Mouse (Mus musculus) hindbrain, embryonic 12.5 days (tissue): ENCODE data around the gene Cd200r1. TPM values are rescaled to one million over a fixed set of nuclear protein-coding genes. Genes with fewer than 3 reads are reported as not detected.

Source experiments
- ATAC-seq: fragments of 200-750 bp; cut with Nextera tagmentation; 2 replicates; pipeline ENCODE4 v1.8.0; 2017; ENCODE audit warnings: moderate TSS enrichment; ENCODE audit not compliant: low FRiP score
- H3K27ac ChIP-seq: fragments of 300-500 bp; sonication (generic); 2 replicates; pipeline ENCODE4 v1.5.1; 2016; ENCODE audit warnings: mild to moderate bottlenecking
- H3K27me3 ChIP-seq: fragments of 300-500 bp; sonication (generic); 2 replicates; pipeline ENCODE4 v1.6.1; 2016; ENCODE audit warnings: mild to moderate bottlenecking
- H3K36me3 ChIP-seq: fragments of 300-500 bp; sonication (generic); 2 replicates; pipeline ENCODE4 v1.6.1; 2016; ENCODE audit warnings: mild to moderate bottlenecking
- H3K4me1 ChIP-seq: fragments of 300-500 bp; sonication (generic); 2 replicates; pipeline ENCODE4 v1.6.1; 2016
- H3K4me2 ChIP-seq: fragments of 300-500 bp; sonication (generic); replicated peaks from 2 replicates; pipeline ENCODE4 v1.6.1; 2016; ENCODE audit warnings: mild to moderate bottlenecking
- H3K4me3 ChIP-seq: fragments of 300-500 bp; sonication (generic); 2 replicates; pipeline ENCODE4 v1.5.1; 2016; ENCODE audit warnings: mild to moderate bottlenecking
- H3K9ac ChIP-seq: fragments of 300-500 bp; sonication (generic); 2 replicates; pipeline ENCODE4 v1.6.1; 2016; ENCODE audit warnings: mild to moderate bottlenecking, moderate library complexity
- H3K9me3 ChIP-seq: fragments of 300-500 bp; sonication (generic); replicated peaks from 2 replicates; pipeline ENCODE4 v1.6.1; 2016; ENCODE audit warnings: mild to moderate bottlenecking
- WGBS: fragments of 180-500 bp; shearing (Covaris S2); methylation state at CpG from one replicate; pipeline ENCODE4 v1.1.7; 2016; 5-methylcytosine and 5-hydroxymethylcytosine counted together
- polyA plus RNA-seq: library from polyadenylated mRNA; unstranded; fragments of >200 nt; fragmentation: Nextera tagmentation; extraction: Ambion mirVana; gene quantifications from 2 replicates; pipeline ENCODE4 v1.2.1, GENCODE M21; 2016

Gene Cd200r1
- 0.52 and 0.96 TPM in 2 replicates for polyA plus RNA-seq

DNA sequence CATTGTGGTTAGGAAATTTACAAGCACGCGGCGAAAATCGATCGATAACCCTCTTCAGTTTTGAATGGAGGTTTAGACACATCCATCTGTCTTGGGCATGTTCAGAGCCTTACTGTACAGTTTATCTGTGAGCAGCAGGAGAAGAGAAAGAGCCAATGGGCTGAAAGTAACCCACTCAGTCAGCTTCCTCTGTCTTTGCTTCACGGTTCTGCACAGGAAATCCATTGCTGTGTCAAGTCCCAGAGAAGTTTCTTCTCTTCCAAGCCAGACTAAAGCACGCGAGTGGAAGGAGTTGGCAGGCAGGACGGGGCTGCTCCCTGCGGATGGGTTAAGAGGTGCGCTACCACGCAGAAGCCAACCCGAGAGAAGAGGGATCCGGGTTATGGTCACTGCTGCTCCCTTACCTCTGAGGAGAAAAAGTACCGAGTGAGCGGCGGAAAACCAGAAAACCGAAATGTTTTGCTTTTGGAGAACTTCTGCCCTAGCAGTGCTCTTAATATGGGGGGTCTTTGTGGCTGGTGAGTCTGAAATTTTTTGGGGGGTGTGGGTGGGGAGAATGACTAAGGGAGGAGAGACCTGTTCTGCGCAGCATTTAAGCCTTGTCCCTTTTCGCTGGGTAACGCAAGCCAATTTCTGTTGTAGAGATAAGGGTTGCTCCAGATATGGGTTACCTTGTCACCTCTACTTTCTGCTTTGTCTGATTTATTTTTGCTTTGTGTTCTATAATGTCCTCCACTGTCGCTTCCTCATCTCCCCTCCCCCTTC, at the start of gene Cd200r1:
Gene Cd200r1 (plus strand): TSS at position 182 of the 765 bp plus-strand sequence.
- 81% methylated on average over 22 of the region's 22 CpGs for WGBS
- Histone ChIP-seq H3K36me3 (no peaks in the 10 kb centered on the region), H3K9ac (no peak within 1 kb of the TSS), H3K27me3 (no peaks in the 10 kb centered on the region), H3K4me1 (no peaks in the 10 kb centered on the region), H3K27ac (no peak within 1 kb of the TSS), H3K4me2 (no peak within 1 kb of the TSS), H3K4me3 (no peak within 1 kb of the TSS), H3K9me3 (no peaks in the 10 kb centered on the region)
- no peak for ATAC-seq

- Histone ChIP-seq H3K9me3 (no peaks in the 10 kb centered on the region), H3K4me3 (no peak overlapping the region), H3K27ac (peak overlapping the region; percentile 52; the same call in 1 of the 2 replicates), H3K4me1 (peaks cover 9% of the 10 kb centered on the region), H3K4me2 (no peak overlapping the region), H3K27me3 (no peaks in the 10 kb centered on the region), H3K9ac (no peak overlapping the region), H3K36me3 (peaks cover 9% of the 10 kb centered on the region; the same call in 1 of the 2 replicates)
- 36% methylated on average over 10 of the region's 10 CpGs for WGBS
- peak; percentile 63 for ATAC-seq
These were observed 49.0 kb upstream of the Cd200r1 start for GRCm38 (mm10) chr16:44716305-44717140.

GRCm38 (mm10) chr16:44717141-44717634, 48.3 kb upstream of the Cd200r1 start:
- 82% methylated on average over 2 of the region's 2 CpGs for WGBS
- Histone ChIP-seq H3K36me3 (peaks cover 9% of the 10 kb centered on the region; the same call in 1 of the 2 replicates), H3K4me2 (no peak overlapping the region), H3K4me1 (peaks cover 9% of the 10 kb centered on the region), H3K9ac (no peak overlapping the region), H3K27me3 (no peaks in the 10 kb centered on the region), H3K27ac (peak overlapping the region; percentile 67), H3K9me3 (no peaks in the 10 kb centered on the region), H3K4me3 (no peak overlapping the region)
- peak; percentile 54 for ATAC-seq

GRCm38 (mm10) chr16:44717838-44718237, 47.7 kb upstream of the Cd200r1 start:
- Histone ChIP-seq H3K36me3 (peaks cover 9% of the 10 kb centered on the region; the same call in 1 of the 2 replicates), H3K4me3 (no peak overlapping the region), H3K9me3 (no peaks in the 10 kb centered on the region), H3K27me3 (no peaks in the 10 kb centered on the region), H3K27ac (no peak overlapping the region), H3K4me1 (peaks cover 9% of the 10 kb centered on the region), H3K4me2 (no peak overlapping the region), H3K9ac (no peak overlapping the region)
- WGBS = 89% methylated on average over 2 of the region's 2 CpGs
- ATAC-seq = no peak

GRCm38 (mm10) chr16:44719349-44719748, 46.2 kb upstream of the Cd200r1 start:
- no peak for ATAC-seq
- H3K9me3 ChIP-seq = no peaks in the 10 kb centered on the region
- H3K27ac ChIP-seq = no peak overlapping the region
- H3K36me3 ChIP-seq = peaks cover 9% of the 10 kb centered on the region; the same call in 1 of the 2 replicates
- H3K27me3 ChIP-seq = no peaks in the 10 kb centered on the region
- peaks cover 14% of the 10 kb centered on the region for H3K4me1 ChIP-seq
- no peak overlapping the region for H3K4me2 ChIP-seq
- H3K4me3 ChIP-seq = no peak overlapping the region
- no peak overlapping the region for H3K9ac ChIP-seq
- WGBS = 81% methylated on average over 7 of the region's 7 CpGs

GRCm38 (mm10) chr16:44720518-44720917, 45.0 kb upstream of the Cd200r1 start:
- Histone ChIP-seq H3K4me1 (peaks cover 18% of the 10 kb centered on the region), H3K36me3 (peaks cover 9% of the 10 kb centered on the region; the same call in 1 of the 2 replicates), H3K4me3 (no peak overlapping the region), H3K27me3 (no peaks in the 10 kb centered on the region), H3K9me3 (no peaks in the 10 kb centered on the region), H3K9ac (no peak overlapping the region), H3K27ac (no peak overlapping the region), H3K4me2 (no peak overlapping the region)
- ATAC-seq = no peak
- 71% methylated on average over 3 of the region's 3 CpGs for WGBS

DNA sequence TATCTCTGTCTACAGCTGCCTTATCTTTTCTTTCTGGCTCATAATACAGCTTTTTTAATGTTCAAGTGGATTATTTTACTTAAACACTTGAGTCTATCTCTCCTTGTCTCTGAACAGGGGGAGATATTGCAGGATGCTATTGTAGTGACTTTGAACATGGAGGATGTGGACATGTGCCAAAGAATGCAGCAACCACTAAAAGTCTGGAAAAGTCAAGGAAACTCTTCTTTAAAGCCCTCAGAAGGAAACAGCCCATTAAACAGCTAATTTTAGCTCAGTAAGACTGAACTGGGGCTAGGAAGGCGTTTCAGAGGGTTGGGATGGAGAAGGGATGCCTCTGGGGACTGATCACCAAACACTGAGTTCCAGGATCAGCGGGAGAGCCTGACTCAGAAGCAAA, 42.9 kb upstream of the Cd200r1 start:
- Histone ChIP-seq H3K4me2 (no peak overlapping the region), H3K4me3 (no peak overlapping the region), H3K4me1 (peaks cover 15% of the 10 kb centered on the region), H3K9ac (no peak overlapping the region), H3K27ac (no peak overlapping the region), H3K9me3 (no peaks in the 10 kb centered on the region), H3K27me3 (no peaks in the 10 kb centered on the region), H3K36me3 (peaks cover 9% of the 10 kb centered on the region; the same call in 1 of the 2 replicates)
- ATAC-seq = no peak
- WGBS = 94% methylated on average over 2 of the region's 2 CpGs

DNA sequence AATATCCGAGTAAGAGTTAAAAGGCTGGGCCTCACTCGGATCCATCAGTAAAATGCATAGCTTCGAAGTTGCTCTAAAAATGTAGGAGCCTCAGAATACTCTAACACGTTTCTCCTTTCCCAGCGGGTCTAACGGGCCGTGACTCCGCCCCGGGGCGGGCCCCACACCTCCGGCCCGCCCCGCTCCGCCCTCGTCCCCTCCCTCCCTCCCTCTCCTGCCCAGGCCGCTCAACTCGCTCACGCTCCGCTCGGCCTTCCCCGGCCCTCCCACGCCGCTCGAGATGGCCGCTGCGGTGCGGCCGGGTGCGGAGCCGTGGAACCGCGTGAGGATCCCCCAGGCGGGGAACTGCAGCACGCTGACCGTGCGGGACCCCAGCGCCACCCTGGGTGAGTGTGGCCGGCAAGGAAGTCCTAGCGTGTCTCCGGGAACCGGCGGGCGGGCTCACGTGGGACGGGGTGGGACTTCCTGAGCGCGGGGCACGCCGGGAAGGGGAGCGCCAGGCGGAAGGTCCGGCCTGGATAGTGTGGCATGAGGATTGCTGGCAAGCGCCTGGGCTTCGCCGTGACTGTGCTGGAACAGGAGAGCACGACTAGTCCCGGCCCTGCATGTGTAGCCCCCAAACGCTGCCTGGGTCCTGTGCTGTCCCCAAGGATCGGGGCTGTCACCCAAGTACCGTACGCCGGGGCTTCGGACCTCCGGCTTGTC, 41.3 kb upstream of the Cd200r1 start, which contains the start of gene Nepro:
Gene Nepro (plus strand): TSS at position 219 of the 705 bp plus-strand sequence.
- H3K27ac ChIP-seq = peak within 1 kb of the TSS; percentile 91
- peak within 1 kb of the TSS; percentile 75 for H3K4me2 ChIP-seq
- peak; percentile 98 for ATAC-seq
- no peaks in the 10 kb centered on the region for H3K27me3 ChIP-seq
- no peaks in the 10 kb centered on the region for H3K9me3 ChIP-seq
- H3K9ac ChIP-seq = peak within 1 kb of the TSS; percentile 84
- under 1% methylated on average over 60 of the region's 64 CpGs for WGBS
- H3K36me3 ChIP-seq = peaks cover 11% of the 10 kb centered on the region; the same call in 1 of the 2 replicates
- H3K4me3 ChIP-seq = peak within 1 kb of the TSS; percentile 81
- peaks cover 15% of the 10 kb centered on the region for H3K4me1 ChIP-seq

GRCm38 (mm10) chr16:44724847-44725246, 40.7 kb upstream of the Cd200r1 start:
- Histone ChIP-seq H3K4me3 (peak overlapping the region; percentile 81), H3K4me2 (peak overlapping the region; percentile 75), H3K36me3 (peaks cover 14% of the 10 kb centered on the region; the same call in 1 of the 2 replicates), H3K27ac (peak overlapping the region; percentile 91), H3K27me3 (no peaks in the 10 kb centered on the region), H3K4me1 (peaks cover 15% of the 10 kb centered on the region), H3K9me3 (no peaks in the 10 kb centered on the region), H3K9ac (peak overlapping the region; percentile 84)
- under 1% methylated on average over 14 of the region's 14 CpGs for WGBS
- peak; percentile 38 for ATAC-seq

DNA sequence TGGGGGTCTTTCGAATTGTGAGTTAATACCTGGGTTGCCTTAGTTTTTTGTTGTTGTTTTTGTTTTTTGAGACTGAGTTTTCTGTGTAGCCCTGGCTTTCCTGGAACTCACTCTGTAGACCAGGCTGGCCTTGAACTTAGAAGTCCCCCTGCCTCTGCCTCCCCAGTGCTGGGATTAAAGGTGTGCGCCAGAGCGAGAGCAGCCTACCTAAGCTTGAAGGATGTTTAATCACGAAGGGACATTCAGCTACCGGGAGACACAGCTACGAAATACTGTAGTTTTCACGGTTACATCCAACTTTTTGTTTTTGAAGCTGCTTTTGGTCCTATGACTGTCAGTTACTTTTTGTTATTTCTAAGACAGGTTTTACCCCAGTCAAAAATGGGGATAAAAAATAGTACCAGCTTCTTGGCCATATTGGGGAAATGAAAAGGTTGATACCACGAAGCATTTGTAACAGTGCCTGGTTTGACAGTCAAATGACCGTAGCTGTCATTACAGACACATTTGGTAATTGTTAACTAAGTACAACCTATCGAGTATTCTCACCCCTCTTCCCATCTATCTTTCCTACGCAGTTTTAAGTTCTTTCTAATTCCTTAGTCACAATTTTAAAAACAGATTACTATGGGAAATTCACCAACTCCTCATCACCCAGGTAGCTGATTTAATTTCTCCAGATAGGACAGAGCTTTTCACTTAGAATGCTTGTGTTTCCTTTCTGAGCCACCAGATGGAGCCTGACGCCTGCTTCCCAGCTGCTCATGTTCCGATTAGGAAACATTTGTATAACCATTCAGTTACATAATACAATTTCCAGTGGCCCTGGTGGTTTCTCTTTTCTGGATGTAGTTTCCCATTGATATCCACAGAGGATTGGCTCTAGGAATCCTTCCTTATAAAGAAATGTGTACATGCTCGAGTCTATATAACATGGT, 40.0 kb upstream of the Cd200r1 start:
- H3K4me1 ChIP-seq = peaks cover 15% of the 10 kb centered on the region
- 52% methylated on average over 14 of the region's 14 CpGs for WGBS
- peak overlapping the region; percentile 75 for H3K4me2 ChIP-seq
- peak overlapping the region; percentile 81 for H3K4me3 ChIP-seq
- no peaks in the 10 kb centered on the region for H3K27me3 ChIP-seq
- peak overlapping the region; percentile 84 for H3K9ac ChIP-seq
- no peak overlapping the region for H3K27ac ChIP-seq
- peaks cover 7% of the 10 kb centered on the region; the same call in 1 of the 2 replicates for H3K36me3 ChIP-seq
- H3K9me3 ChIP-seq = no peaks in the 10 kb centered on the region
- no peak for ATAC-seq

- ATAC-seq = no peak
- Histone ChIP-seq H3K36me3 (peaks cover 23% of the 10 kb centered on the region), H3K27ac (no peak overlapping the region), H3K9me3 (no peaks in the 10 kb centered on the region), H3K4me1 (peaks cover 15% of the 10 kb centered on the region), H3K27me3 (no peaks in the 10 kb centered on the region), H3K4me2 (no peak overlapping the region), H3K9ac (no peak overlapping the region), H3K4me3 (no peak overlapping the region)
- 95% methylated on average over 3 of the region's 3 CpGs for WGBS
These were observed 38.0 kb upstream of the Cd200r1 start for GRCm38 (mm10) chr16:44727525-44727924.
